Mouse (Mus musculus): Measurements from ENCODE around the gene Plk2. TPM values are rescaled to one million over a fixed set of nuclear protein-coding genes. Genes with fewer than 3 reads are reported as not detected.

Gene Plk2
- polyA plus RNA-seq, 1 experiment from 2014 or later, result 87.8 TPM

- no peak for DNase-seq (ENCODE audit: low spot score)
- H3K27ac ChIP-seq (replicated peaks), result no peak overlapping the region
- H3K4me3 ChIP-seq, result no peak overlapping the region
- no peaks in the 10 kb centered on the region for H3K9me3 ChIP-seq
- H3K27me3 ChIP-seq (replicated peaks; ENCODE audit: low read depth, poor library complexity, severe bottlenecking), result no peaks in the 10 kb centered on the region
- no peaks in the 10 kb centered on the region for H3K36me3 ChIP-seq (replicated peaks)
- 86% methylated on average over 5 of the region's 5 CpGs for WGBS
- no peaks in the 10 kb centered on the region for H3K4me1 ChIP-seq
Measured at GRCm38 (mm10) chr13:110419640-110420039, 24.8 kb downstream of the Plk2 start.

- H3K4me3 ChIP-seq, result no peak overlapping the region
- no peak for DNase-seq (ENCODE audit: low spot score)
- H3K36me3 ChIP-seq (replicated peaks), result no peaks in the 10 kb centered on the region
- no peaks in the 10 kb centered on the region for H3K9me3 ChIP-seq
- H3K4me1 ChIP-seq, result no peaks in the 10 kb centered on the region
- 94% methylated on average over 7 of the region's 7 CpGs for WGBS
- H3K27me3 ChIP-seq (replicated peaks; ENCODE audit: low read depth, poor library complexity, severe bottlenecking), result no peaks in the 10 kb centered on the region
- H3K27ac ChIP-seq (replicated peaks), result no peak overlapping the region
Measured at GRCm38 (mm10) chr13:110422434-110422833, 27.6 kb downstream of the Plk2 start.

GRCm38 (mm10) chr13:110425512-110426222 lies 30.8 kb downstream of the Plk2 start:
- H3K27ac ChIP-seq (replicated peaks), result no peak overlapping the region
- no peaks in the 10 kb centered on the region for H3K4me1 ChIP-seq
- WGBS, result 89% methylated on average over 8 of the region's 8 CpGs

GRCm38 (mm10) chr13:110431388-110431787 lies 36.5 kb downstream of the Plk2 start:
- no peaks in the 10 kb centered on the region for H3K9me3 ChIP-seq
- no peak overlapping the region for H3K4me3 ChIP-seq
- DNase-seq (ENCODE audit: low spot score), result no peak
- H3K4me1 ChIP-seq, result no peaks in the 10 kb centered on the region
- no peaks in the 10 kb centered on the region for H3K36me3 ChIP-seq (replicated peaks)
- H3K27ac ChIP-seq (replicated peaks), result no peak overlapping the region
- no peaks in the 10 kb centered on the region for H3K27me3 ChIP-seq (replicated peaks; ENCODE audit: low read depth, poor library complexity, severe bottlenecking)

More at GRCm38 (mm10) chr13:110425512-110426222, 30.8 kb downstream of the Plk2 start:
- H3K4me3 ChIP-seq, result no peak overlapping the region
- H3K9me3 ChIP-seq, result no peaks in the 10 kb centered on the region
- no peaks in the 10 kb centered on the region for H3K27me3 ChIP-seq (replicated peaks; ENCODE audit: low read depth, poor library complexity, severe bottlenecking)
- H3K36me3 ChIP-seq (replicated peaks), result no peaks in the 10 kb centered on the region
- DNase-seq (ENCODE audit: low spot score), result no peak

- no peak for DNase-seq (ENCODE audit: low spot score)
- Histone ChIP-seq H3K36me3 (replicated peaks) (no peaks in the 10 kb centered on the region), H3K27me3 (replicated peaks; ENCODE audit: low read depth, poor library complexity, severe bottlenecking) (no peaks in the 10 kb centered on the region), H3K4me1 (no peaks in the 10 kb centered on the region), H3K4me3 (no peak overlapping the region), H3K27ac (replicated peaks) (no peak overlapping the region), H3K9me3 (no peaks in the 10 kb centered on the region)
- WGBS, result 76% methylated on average over 2 of the region's 2 CpGs
Measured at GRCm38 (mm10) chr13:110432062-110432566, 37.3 kb downstream of the Plk2 start.

GRCm38 (mm10) chr13:110432613-110433012 lies 37.8 kb downstream of the Plk2 start:
- H3K9me3 ChIP-seq, result no peaks in the 10 kb centered on the region
- H3K4me3 ChIP-seq, result no peak overlapping the region
- H3K27me3 ChIP-seq (replicated peaks; ENCODE audit: low read depth, poor library complexity, severe bottlenecking), result no peaks in the 10 kb centered on the region
- no peaks in the 10 kb centered on the region for H3K36me3 ChIP-seq (replicated peaks)
- no peaks in the 10 kb centered on the region for H3K4me1 ChIP-seq
- H3K27ac ChIP-seq (replicated peaks), result no peak overlapping the region
- no peak for DNase-seq (ENCODE audit: low spot score)
- WGBS, result 93% methylated on average over 4 of the region's 4 CpGs

- no peak for DNase-seq (ENCODE audit: low spot score)
- Histone ChIP-seq H3K9me3 (no peaks in the 10 kb centered on the region), H3K27me3 (replicated peaks; ENCODE audit: low read depth, poor library complexity, severe bottlenecking) (no peaks in the 10 kb centered on the region), H3K36me3 (replicated peaks) (no peaks in the 10 kb centered on the region), H3K4me1 (no peaks in the 10 kb centered on the region), H3K27ac (replicated peaks) (no peak overlapping the region), H3K4me3 (no peak overlapping the region)
- 71% methylated on average over 7 of the region's 7 CpGs for WGBS
Measured at GRCm38 (mm10) chr13:110436692-110437091, 41.8 kb downstream of the Plk2 start.

- DNase-seq (ENCODE audit: low spot score), result no peak
- WGBS, result 78% methylated on average over 9 of the region's 9 CpGs
- H3K4me3 ChIP-seq, result no peak overlapping the region
- no peaks in the 10 kb centered on the region for H3K27me3 ChIP-seq (replicated peaks; ENCODE audit: low read depth, poor library complexity, severe bottlenecking)
- H3K27ac ChIP-seq (replicated peaks), result no peak overlapping the region
- H3K36me3 ChIP-seq (replicated peaks), result no peaks in the 10 kb centered on the region
- H3K9me3 ChIP-seq, result no peaks in the 10 kb centered on the region
- H3K4me1 ChIP-seq, result no peaks in the 10 kb centered on the region
Measured at GRCm38 (mm10) chr13:110438624-110439023, 43.8 kb downstream of the Plk2 start.

- 79% methylated on average over 4 of the region's 4 CpGs for WGBS
- Histone ChIP-seq H3K36me3 (replicated peaks) (no peaks in the 10 kb centered on the region), H3K27me3 (replicated peaks; ENCODE audit: low read depth, poor library complexity, severe bottlenecking) (no peaks in the 10 kb centered on the region), H3K4me3 (no peak overlapping the region), H3K9me3 (no peaks in the 10 kb centered on the region), H3K4me1 (peaks cover 16% of the 10 kb centered on the region), H3K27ac (replicated peaks) (no peak overlapping the region)
- DNase-seq (ENCODE audit: low spot score), result no peak
Measured at GRCm38 (mm10) chr13:110444335-110444734, 49.5 kb downstream of the Plk2 start.

GRCm38 (mm10) chr13:110444894-110445293 lies 50.0 kb downstream of the Plk2 start:
- Histone ChIP-seq H3K4me1 (peaks cover 16% of the 10 kb centered on the region), H3K27me3 (replicated peaks; ENCODE audit: low read depth, poor library complexity, severe bottlenecking) (no peaks in the 10 kb centered on the region), H3K9me3 (no peaks in the 10 kb centered on the region), H3K4me3 (no peak overlapping the region), H3K27ac (replicated peaks) (peak overlapping the region; percentile 66; the same call in 1 of the 2 replicates), H3K36me3 (replicated peaks) (no peaks in the 10 kb centered on the region)
- WGBS, result 58% methylated on average over 3 of the region's 3 CpGs
- DNase-seq (ENCODE audit: low spot score), result no peak

- Histone ChIP-seq H3K36me3 (replicated peaks) (no peaks in the 10 kb centered on the region), H3K27ac (replicated peaks) (no peak overlapping the region)
- 70% methylated on average over 6 of the region's 6 CpGs for WGBS
Measured at GRCm38 (mm10) chr13:110446434-110446833, 51.6 kb downstream of the Plk2 start.

GRCm38 (mm10) chr13:110450056-110450455 lies 55.2 kb downstream of the Plk2 start:
- no peak overlapping the region for H3K27ac ChIP-seq (replicated peaks)
- no peaks in the 10 kb centered on the region for H3K36me3 ChIP-seq (replicated peaks)
- no peak overlapping the region for H3K4me3 ChIP-seq
- H3K4me1 ChIP-seq, result peaks cover 11% of the 10 kb centered on the region
- H3K27me3 ChIP-seq (replicated peaks; ENCODE audit: low read depth, poor library complexity, severe bottlenecking), result no peaks in the 10 kb centered on the region
- no peaks in the 10 kb centered on the region for H3K9me3 ChIP-seq
- no peak for DNase-seq (ENCODE audit: low spot score)
- 80% methylated on average over 4 of the region's 4 CpGs for WGBS

More at GRCm38 (mm10) chr13:110446434-110446833, 51.6 kb downstream of the Plk2 start:
- peaks cover 16% of the 10 kb centered on the region for H3K4me1 ChIP-seq
- H3K9me3 ChIP-seq, result no peaks in the 10 kb centered on the region
- DNase-seq (ENCODE audit: low spot score), result no peak
- H3K27me3 ChIP-seq (replicated peaks; ENCODE audit: low read depth, poor library complexity, severe bottlenecking), result no peaks in the 10 kb centered on the region
- H3K4me3 ChIP-seq, result no peak overlapping the region

Data from embryonic facial prominence, embryonic 10.5 days (tissue).